Mouse (Mus musculus): ENCODE data around the gene Sod3.

DNA sequence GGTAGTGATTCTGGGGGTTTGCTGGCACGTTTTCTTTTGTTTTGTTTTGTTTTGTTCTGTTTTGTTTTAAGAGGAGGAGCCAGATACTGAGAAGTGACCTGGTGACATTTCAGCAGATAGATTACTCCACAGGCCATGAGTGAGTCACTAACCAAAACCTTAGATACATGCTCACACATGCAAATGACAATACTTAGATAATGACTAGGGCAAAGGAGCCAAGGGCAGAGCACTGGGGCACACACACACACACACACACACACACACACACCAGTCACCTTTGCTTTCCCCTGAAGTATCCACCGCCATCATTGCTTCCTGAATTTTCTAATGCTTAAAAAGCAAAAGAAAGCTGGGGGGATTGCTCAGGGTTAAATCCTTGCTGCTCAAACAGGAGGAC is 52.9 kb downstream of the Sod3 start:
- TF ChIP-seq CTCF (IDR thresholded peaks at IDR 0.05; ENCODE audit: low read depth, low read length) = no peak
- TF ChIP-seq POLR2A (IDR thresholded peaks at IDR 0.05; ENCODE audit: insufficient read depth, low read length) = no peak
- no peak for TF ChIP-seq EP300 (IDR thresholded peaks at IDR 0.05; ENCODE audit: insufficient read depth, low read depth, low read length)

All from ES-Bruce4 (cell line).